Mouse (Mus musculus) cortical plate, adult 2 months (tissue): Measurements from ENCODE around the gene Mdm4.

ENCODE experiments used
- CTCF ChIP-seq: fragments of 200-500 bp; IDR thresholded peaks from 2 replicates; pipeline ENCODE4 v1.5.1; 2011; ENCODE audit warnings: mild to moderate bottlenecking, control low read depth, low read length; ENCODE audit not compliant: insufficient read depth; ENCODE audit errors: extremely low read depth
- POLR2A ChIP-seq: fragments of 200-500 bp; IDR thresholded peaks from 2 replicates; pipeline ENCODE4 v1.6.1; 2011; ENCODE audit warnings: mild to moderate bottlenecking, low read length, control low read depth; ENCODE audit not compliant: insufficient read depth; ENCODE audit errors: extremely low read depth

- TF ChIP-seq CTCF (no peak), POLR2A (no peak)
Measured at GRCm38 (mm10) chr1:133027126-133027525, 3.2 kb downstream of the Mdm4 start.
